Mouse (Mus musculus) spleen, adult 2 months (tissue): Measurements from ENCODE around the gene Stat2.

Experiments used
- CTCF ChIP-seq: fragments of 200-500 bp; IDR thresholded peaks from 2 replicates; pipeline ENCODE4 v1.5.1; 2011; ENCODE audit warnings: mild to moderate bottlenecking, inconsistent platforms; ENCODE audit not compliant: insufficient read depth, insufficient read length, insufficient replicate concordance; ENCODE audit errors: extremely low read depth
- POLR2A ChIP-seq: fragments of 200-500 bp; IDR thresholded peaks from 2 replicates; pipeline ENCODE4 v1.6.1; 2011; ENCODE audit warnings: low read depth, low read length, inconsistent platforms

- TF ChIP-seq POLR2A (no peak), CTCF (no peak)
Observed at GRCm38 (mm10) chr10:128321641-128322040, 51.3 kb downstream of the Stat2 start.
